Mouse (Mus musculus): ENCODE data around the gene Wipf1. TPM values are rescaled to one million over a fixed set of nuclear protein-coding genes. Genes with fewer than 3 reads are reported as not detected.
A peak's percentile ranks its signal among the peaks of the same experiment; 100 is the strongest.

The Wipf1 gene
- total RNA-seq, 1 experiment from 2014 or later: 109 TPM

- ATAC-seq (ENCODE audit: extremely low read depth, insufficient number of reproducible peaks, low FRiP score, poor library complexity, severe bottlenecking): no peak
These were observed 44.8 kb downstream of the Wipf1 start for GRCm38 (mm10) chr2:73484561-73485235.

- no peak for ATAC-seq (ENCODE audit: extremely low read depth, insufficient number of reproducible peaks, low FRiP score, poor library complexity, severe bottlenecking)
These were observed 50.7 kb downstream of the Wipf1 start for GRCm38 (mm10) chr2:73478805-73479204.

GRCm38 (mm10) chr2:73477501-73477900, 52.0 kb downstream of the Wipf1 start:
- ATAC-seq (ENCODE audit: extremely low read depth, insufficient number of reproducible peaks, low FRiP score, poor library complexity, severe bottlenecking): no peak

GRCm38 (mm10) chr2:73475519-73475918, 54.0 kb downstream of the Wipf1 start:
- ATAC-seq (ENCODE audit: extremely low read depth, insufficient number of reproducible peaks, low FRiP score, poor library complexity, severe bottlenecking): peak; percentile 59

GRCm38 (mm10) chr2:73472130-73472529, 57.4 kb downstream of the Wipf1 start:
- no peak for ATAC-seq (ENCODE audit: extremely low read depth, insufficient number of reproducible peaks, low FRiP score, poor library complexity, severe bottlenecking)

GRCm38 (mm10) chr2:73470146-73470630, 59.3 kb downstream of the Wipf1 start:
- ATAC-seq (ENCODE audit: extremely low read depth, insufficient number of reproducible peaks, low FRiP score, poor library complexity, severe bottlenecking): peak; percentile 70

- no peak for ATAC-seq (ENCODE audit: extremely low read depth, insufficient number of reproducible peaks, low FRiP score, poor library complexity, severe bottlenecking)
These were observed 60.0 kb downstream of the Wipf1 start for GRCm38 (mm10) chr2:73469552-73469951.

GRCm38 (mm10) chr2:73468993-73469392, 60.5 kb downstream of the Wipf1 start:
- ATAC-seq (ENCODE audit: extremely low read depth, insufficient number of reproducible peaks, low FRiP score, poor library complexity, severe bottlenecking): no peak

- 0 out of 2 replicates have a peak, but pooled peaks have one; percentile 18 for ATAC-seq (ENCODE audit: extremely low read depth, insufficient number of reproducible peaks, low FRiP score, poor library complexity, severe bottlenecking)
These were observed 62.3 kb downstream of the Wipf1 start for GRCm38 (mm10) chr2:73467071-73467851.

- ATAC-seq (ENCODE audit: extremely low read depth, insufficient number of reproducible peaks, low FRiP score, poor library complexity, severe bottlenecking): no peak
These were observed 63.1 kb downstream of the Wipf1 start for GRCm38 (mm10) chr2:73466481-73466880.

- peak; percentile 60 for ATAC-seq (ENCODE audit: extremely low read depth, insufficient number of reproducible peaks, low FRiP score, poor library complexity, severe bottlenecking)
These were observed 65.9 kb downstream of the Wipf1 start for GRCm38 (mm10) chr2:73463431-73464194.

- peak; percentile 27 for ATAC-seq (ENCODE audit: extremely low read depth, insufficient number of reproducible peaks, low FRiP score, poor library complexity, severe bottlenecking)
These were observed 66.7 kb downstream of the Wipf1 start for GRCm38 (mm10) chr2:73462757-73463339.

GRCm38 (mm10) chr2:73462265-73462664, 67.3 kb downstream of the Wipf1 start:
- peak; percentile 54; the same call in 1 of the 2 replicates for ATAC-seq (ENCODE audit: extremely low read depth, insufficient number of reproducible peaks, low FRiP score, poor library complexity, severe bottlenecking)

- ATAC-seq (ENCODE audit: extremely low read depth, insufficient number of reproducible peaks, low FRiP score, poor library complexity, severe bottlenecking): no peak
These were observed 69.4 kb downstream of the Wipf1 start for GRCm38 (mm10) chr2:73460168-73460567.

GRCm38 (mm10) chr2:73459607-73460153, 69.9 kb downstream of the Wipf1 start:
- no peak for ATAC-seq (ENCODE audit: extremely low read depth, insufficient number of reproducible peaks, low FRiP score, poor library complexity, severe bottlenecking)

GRCm38 (mm10) chr2:73456886-73457285, 72.6 kb downstream of the Wipf1 start:
- no peak for ATAC-seq (ENCODE audit: extremely low read depth, insufficient number of reproducible peaks, low FRiP score, poor library complexity, severe bottlenecking)

- no peak for ATAC-seq (ENCODE audit: extremely low read depth, insufficient number of reproducible peaks, low FRiP score, poor library complexity, severe bottlenecking)
These were observed 73.4 kb downstream of the Wipf1 start for GRCm38 (mm10) chr2:73456154-73456553.

- peak; percentile 60 for ATAC-seq (ENCODE audit: extremely low read depth, insufficient number of reproducible peaks, low FRiP score, poor library complexity, severe bottlenecking)
These were observed 74.0 kb downstream of the Wipf1 start for GRCm38 (mm10) chr2:73455541-73455940.

GRCm38 (mm10) chr2:73454682-73455081, 74.9 kb downstream of the Wipf1 start:
- 0 out of 2 replicates have a peak, but pooled peaks have one; percentile 15 for ATAC-seq (ENCODE audit: extremely low read depth, insufficient number of reproducible peaks, low FRiP score, poor library complexity, severe bottlenecking)

Measured in neutrophil, adult 5-6 weeks (primary cell).